Mouse (Mus musculus) intestine, postnatal 0 days (tissue): ENCODE data around the gene Eno2. TPM values are rescaled to one million over a fixed set of nuclear protein-coding genes. Genes with fewer than 3 reads are reported as not detected.
A peak's percentile ranks its signal among the peaks of the same experiment; 100 is the strongest.

Experiments used
- ATAC-seq: fragments of 200-750 bp; cut with Nextera tagmentation; 2 replicates; pipeline ENCODE4 v1.8.0; 2017; ENCODE audit warnings: mild to moderate bottlenecking, moderate TSS enrichment, moderate library complexity
- H3K27ac ChIP-seq: fragments of 300-500 bp; sonication (generic); 2 replicates; pipeline ENCODE4 v1.5.1; 2014; ENCODE audit warnings: mild to moderate bottlenecking, low read depth, low read length, moderate library complexity
- H3K27me3 ChIP-seq: fragments of 300-500 bp; sonication (generic); replicated peaks from 2 replicates; pipeline ENCODE4 v1.6.1; 2014; ENCODE audit warnings: low read length, mixed read lengths; ENCODE audit not compliant: control insufficient read depth, insufficient read depth
- H3K36me3 ChIP-seq: fragments of 300-500 bp; sonication (generic); 2 replicates; pipeline ENCODE4 v1.6.1; 2014; ENCODE audit warnings: mild to moderate bottlenecking, moderate library complexity; ENCODE audit not compliant: control insufficient read depth, insufficient read depth
- H3K4me1 ChIP-seq: fragments of 300-500 bp; sonication (generic); replicated peaks from 2 replicates; pipeline ENCODE4 v1.6.1; 2014; ENCODE audit warnings: antibody characterized with exemption, low read length, mixed read lengths; ENCODE audit not compliant: control insufficient read depth, insufficient read depth
- H3K4me2 ChIP-seq: fragments of 300-500 bp; sonication (generic); replicated peaks from 2 replicates; pipeline ENCODE4 v1.6.1; 2014; ENCODE audit warnings: low read depth, mild to moderate bottlenecking, moderate library complexity
- H3K4me3 ChIP-seq: fragments of 300-500 bp; sonication (generic); 2 replicates; pipeline ENCODE4 v1.5.1; 2014; ENCODE audit warnings: low read depth, low read length
- H3K9ac ChIP-seq: fragments of 300-500 bp; sonication (generic); 2 replicates; pipeline ENCODE4 v1.6.1; 2014; ENCODE audit warnings: mild to moderate bottlenecking, low read depth, low read length
- H3K9me3 ChIP-seq: fragments of 300-500 bp; sonication (generic); 2 replicates; pipeline ENCODE4 v1.6.1; 2016; ENCODE audit warnings: mixed run types; ENCODE audit not compliant: control insufficient read depth
- CTCF ChIP-seq: sonication (generic); IDR thresholded peaks from 2 replicates; pipeline ENCODE4 v1.5.1; 2016; ENCODE audit warnings: low read depth, mild to moderate bottlenecking, control low read depth, antibody characterized with exemption, moderate library complexity
- WGBS: fragments of 180-500 bp; shearing (Covaris S2); extraction: QIAGEN DNeasy Blood & Tissue Kit; methylation state at CpG from one replicate; pipeline ENCODE4 v1.1.7; 2014; 5-methylcytosine and 5-hydroxymethylcytosine counted together
- polyA plus RNA-seq: library from polyadenylated mRNA; unstranded; fragments of >200 nt; fragmentation: Nextera tagmentation; extraction: Ambion mirVana; gene quantifications from 2 replicates; pipeline ENCODE4 v1.2.1, GENCODE M21; 2015

Eno2 gene
- polyA plus RNA-seq, 1 experiment from 2014 or later = 4.6 TPM

DNA sequence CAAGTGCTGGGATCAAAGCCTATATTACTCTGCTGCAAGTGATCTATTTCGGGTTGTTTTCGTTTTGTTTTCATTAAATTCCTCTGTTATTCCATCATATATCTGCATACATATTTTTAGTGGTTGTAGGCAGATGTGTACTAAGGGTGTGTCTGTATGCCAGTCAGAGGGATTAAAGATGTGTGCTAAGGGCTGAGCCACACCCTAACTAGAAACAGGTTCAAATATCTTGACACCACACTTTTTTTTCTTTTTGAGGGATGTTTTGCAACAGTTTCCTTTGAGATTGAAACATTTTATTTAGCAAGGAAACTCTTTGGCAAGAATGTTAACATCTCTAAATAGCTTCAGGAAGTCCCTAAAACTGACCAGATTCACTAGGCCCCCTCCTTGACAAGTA lies 26.7 kb upstream of the Eno2 start:
- WGBS = 60% methylated on average over 2 of the region's 2 CpGs
- no peak for ATAC-seq

DNA sequence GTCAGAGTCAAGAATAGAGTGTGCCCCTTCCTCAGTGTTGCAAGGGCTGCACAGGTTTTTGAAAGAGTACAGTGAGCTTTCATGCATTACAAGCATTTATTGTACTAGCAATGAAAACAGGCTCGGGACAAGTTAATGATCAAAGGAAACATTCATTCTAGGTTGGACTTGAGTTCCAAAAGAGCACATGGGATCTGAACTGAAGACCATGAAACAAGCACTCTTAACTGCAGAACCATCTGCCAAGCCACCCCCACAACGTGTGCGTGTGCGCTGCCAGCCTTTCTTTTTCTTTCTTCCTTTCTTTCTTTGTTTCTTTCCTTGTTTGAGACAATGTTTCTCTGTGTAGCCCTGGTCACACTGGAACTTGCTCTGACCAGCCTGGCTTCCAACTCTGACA lies 26.3 kb upstream of the Eno2 start:
- no peak for ATAC-seq
- H3K36me3 ChIP-seq = no peaks in the 10 kb centered on the region
- no peak overlapping the region for H3K27ac ChIP-seq
- no peak overlapping the region for H3K4me3 ChIP-seq
- H3K4me1 ChIP-seq = no peaks in the 10 kb centered on the region
- no peaks in the 10 kb centered on the region for H3K27me3 ChIP-seq
- no peak overlapping the region for H3K4me2 ChIP-seq
- no peak for TF ChIP-seq CTCF
- 64% methylated on average over 4 of the region's 4 CpGs for WGBS
- no peaks in the 10 kb centered on the region for H3K9me3 ChIP-seq
- H3K9ac ChIP-seq = no peak overlapping the region

More for the DNA sequence above, 26.7 kb upstream of the Eno2 start:
- no peaks in the 10 kb centered on the region for H3K4me1 ChIP-seq
- no peak overlapping the region for H3K9ac ChIP-seq
- no peaks in the 10 kb centered on the region for H3K27me3 ChIP-seq
- H3K4me3 ChIP-seq = no peak overlapping the region
- no peak for TF ChIP-seq CTCF
- H3K36me3 ChIP-seq = no peaks in the 10 kb centered on the region
- no peaks in the 10 kb centered on the region for H3K9me3 ChIP-seq
- H3K4me2 ChIP-seq = no peak overlapping the region
- no peak overlapping the region for H3K27ac ChIP-seq

DNA sequence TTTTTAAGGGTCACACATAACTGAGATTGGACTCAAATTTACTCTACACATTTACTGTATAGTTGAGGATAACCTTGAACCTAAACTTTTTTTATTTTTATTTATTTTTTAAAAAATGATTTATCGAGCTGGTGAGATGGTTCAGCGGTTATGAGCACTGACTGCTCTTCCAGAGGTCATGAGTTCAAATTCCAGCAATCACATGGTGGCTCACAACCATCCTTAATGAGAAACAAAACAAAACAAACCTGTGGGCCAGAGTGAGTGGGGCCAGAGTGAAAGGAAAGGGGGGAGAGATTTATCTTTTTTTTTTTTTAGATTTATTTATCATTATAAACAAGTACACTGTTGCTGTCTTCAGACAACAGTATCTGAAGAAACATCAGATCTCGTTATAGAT lies 22.4 kb upstream of the Eno2 start:
- no peak for ATAC-seq
- H3K4me1 ChIP-seq = no peaks in the 10 kb centered on the region
- no peaks in the 10 kb centered on the region for H3K36me3 ChIP-seq
- no peaks in the 10 kb centered on the region for H3K9me3 ChIP-seq
- H3K4me2 ChIP-seq = no peak overlapping the region
- no peak for TF ChIP-seq CTCF
- no peak overlapping the region for H3K4me3 ChIP-seq
- no peak overlapping the region for H3K27ac ChIP-seq
- H3K9ac ChIP-seq = no peak overlapping the region
- no peaks in the 10 kb centered on the region for H3K27me3 ChIP-seq
- 87% methylated on average over 3 of the region's 3 CpGs for WGBS

DNA sequence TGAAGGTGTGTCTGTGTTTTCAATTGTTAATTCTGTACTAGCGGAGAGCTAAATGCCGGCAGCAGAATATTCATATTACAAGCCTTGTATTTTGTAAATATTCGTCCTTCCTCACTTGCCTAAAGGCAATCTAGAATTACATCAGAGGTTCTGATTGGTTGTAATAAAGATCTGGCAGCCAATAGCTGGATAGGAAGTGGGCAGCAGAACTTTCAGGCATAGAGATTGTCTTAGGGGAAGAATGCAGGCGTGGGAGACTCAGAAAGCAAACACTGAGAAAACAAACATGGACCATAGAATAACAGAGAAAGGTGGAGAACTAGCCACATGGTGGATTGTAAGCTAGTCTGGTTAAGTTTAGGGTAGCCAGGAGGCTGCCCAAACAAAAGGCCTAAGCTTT lies 20.6 kb upstream of the Eno2 start:
- H3K4me2 ChIP-seq = no peak overlapping the region
- no peak overlapping the region for H3K27ac ChIP-seq
- H3K9me3 ChIP-seq = no peaks in the 10 kb centered on the region
- no peaks in the 10 kb centered on the region for H3K4me1 ChIP-seq
- no peaks in the 10 kb centered on the region for H3K27me3 ChIP-seq
- H3K36me3 ChIP-seq = no peaks in the 10 kb centered on the region
- WGBS = 60% methylated on average over 4 of the region's 4 CpGs
- no peak for ATAC-seq
- no peak overlapping the region for H3K4me3 ChIP-seq
- TF ChIP-seq CTCF = no peak
- H3K9ac ChIP-seq = no peak overlapping the region

DNA sequence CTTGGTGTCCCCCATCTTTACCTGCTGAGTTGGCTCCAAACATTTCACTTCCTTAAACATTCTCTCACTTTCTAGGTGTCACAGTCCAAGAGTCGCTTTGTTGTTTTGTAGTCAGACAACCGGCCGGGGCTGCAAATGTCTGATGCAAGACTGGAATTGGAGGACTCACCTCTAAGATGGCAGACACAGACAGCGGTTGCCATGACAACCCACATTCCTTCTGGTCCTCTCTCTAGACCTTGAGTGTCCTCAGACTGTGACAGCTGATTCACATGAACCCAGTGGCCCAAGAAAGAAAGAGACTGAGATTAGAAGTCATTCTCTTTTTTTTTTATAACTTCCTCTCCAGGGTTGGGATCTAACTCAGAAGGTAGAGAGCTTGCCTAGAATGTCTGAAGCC lies 20.0 kb upstream of the Eno2 start:
- Histone ChIP-seq H3K4me2 (no peak overlapping the region), H3K27me3 (no peaks in the 10 kb centered on the region), H3K27ac (no peak overlapping the region), H3K9me3 (no peaks in the 10 kb centered on the region), H3K4me1 (no peaks in the 10 kb centered on the region), H3K9ac (no peak overlapping the region), H3K4me3 (no peak overlapping the region), H3K36me3 (no peaks in the 10 kb centered on the region)
- TF ChIP-seq CTCF = no peak
- peak; percentile 45; the same call in 1 of the 2 replicates for ATAC-seq
- 77% methylated on average over 4 of the region's 4 CpGs for WGBS

DNA sequence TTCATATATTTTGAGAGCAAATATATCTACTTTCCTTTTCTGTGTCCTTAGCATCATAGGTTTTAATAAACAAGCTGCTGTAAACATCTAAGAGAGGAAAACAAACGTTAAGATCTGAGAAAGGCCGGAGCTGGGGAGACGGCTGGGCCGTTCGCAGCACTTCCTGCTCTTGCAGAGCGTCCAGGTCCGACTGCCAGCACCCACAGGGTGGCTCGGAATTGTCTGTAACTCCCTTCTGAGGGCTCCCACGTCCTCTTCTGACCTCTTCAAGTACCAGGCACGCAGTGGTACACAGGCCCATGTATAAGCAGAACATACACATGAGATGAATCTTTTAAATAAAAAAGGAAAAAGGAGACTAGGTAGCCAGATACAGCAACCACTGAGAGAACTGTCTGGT lies 18.2 kb upstream of the Eno2 start:
- Histone ChIP-seq H3K9me3 (no peaks in the 10 kb centered on the region), H3K4me3 (no peak overlapping the region), H3K27ac (no peak overlapping the region), H3K4me2 (no peak overlapping the region), H3K9ac (no peak overlapping the region), H3K36me3 (no peaks in the 10 kb centered on the region), H3K27me3 (no peaks in the 10 kb centered on the region), H3K4me1 (no peaks in the 10 kb centered on the region)
- WGBS = 65% methylated on average over 10 of the region's 10 CpGs
- no peak for TF ChIP-seq CTCF
- no peak for ATAC-seq

DNA sequence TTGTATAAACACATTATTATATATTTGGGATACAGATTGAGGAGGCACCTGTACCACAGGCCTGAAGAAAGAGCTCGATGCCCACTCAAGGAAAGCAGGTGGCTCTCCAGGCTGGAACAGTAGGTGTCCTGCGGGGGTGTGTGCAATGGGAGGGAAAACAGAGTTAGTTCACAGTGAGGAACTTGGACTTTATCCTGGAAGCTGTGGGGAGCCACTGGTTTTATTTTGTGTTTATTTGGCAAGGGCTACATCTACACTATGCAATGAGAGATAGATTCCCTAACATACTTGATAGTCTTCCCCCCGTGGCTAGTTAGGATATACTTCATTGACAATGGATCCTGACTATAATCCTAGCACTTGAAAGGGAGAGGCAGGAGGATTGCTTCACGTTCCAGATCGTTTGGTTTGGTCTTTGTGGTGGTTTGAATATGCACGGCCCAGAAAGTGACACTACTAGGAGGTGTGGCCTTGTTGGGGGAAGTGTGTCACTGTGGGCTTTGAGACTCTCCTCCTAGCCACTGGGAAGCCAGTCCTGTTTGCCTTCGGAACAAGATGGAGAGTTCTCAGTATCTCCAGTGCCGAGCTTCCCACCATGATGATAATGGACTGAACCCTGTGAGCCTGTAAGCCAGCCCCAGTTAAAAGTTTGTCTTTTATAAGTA lies 17.4 kb upstream of the Eno2 start:
- Histone ChIP-seq H3K27me3 (no peaks in the 10 kb centered on the region), H3K4me2 (no peak overlapping the region), H3K4me3 (no peak overlapping the region), H3K9ac (no peak overlapping the region), H3K36me3 (no peaks in the 10 kb centered on the region), H3K27ac (no peak overlapping the region), H3K4me1 (no peaks in the 10 kb centered on the region), H3K9me3 (no peaks in the 10 kb centered on the region)
- no peak for TF ChIP-seq CTCF
- ATAC-seq = no peak
- WGBS = 48% methylated on average over 8 of the region's 8 CpGs
